Mouse (Mus musculus): ENCODE data around the gene Rit1.
"Not testable (repeated sequence)": the region's sequence is repeated elsewhere in the genome, so short reads cannot be mapped to it uniquely, and the experiment has no call there.

Rit1 gene

GRCm38 (mm10) chr3:88738641-88739040, 22.0 kb downstream of the Rit1 start:
- peak; percentile 85 for DNase-seq (ENCODE audit: low read depth, low spot score)

- DNase-seq (ENCODE audit: low read depth, low spot score), result no peak
These were observed 23.5 kb downstream of the Rit1 start for GRCm38 (mm10) chr3:88740147-88740546.

GRCm38 (mm10) chr3:88745534-88745933, 28.9 kb downstream of the Rit1 start:
- no peak for DNase-seq (ENCODE audit: low read depth, low spot score)

- peak; percentile 15 for DNase-seq (ENCODE audit: low read depth, low spot score)
These were observed 29.7 kb downstream of the Rit1 start for GRCm38 (mm10) chr3:88746139-88746870.

GRCm38 (mm10) chr3:88746871-88747231, 30.2 kb downstream of the Rit1 start:
- peak; percentile 51 for DNase-seq (ENCODE audit: low read depth, low spot score)

GRCm38 (mm10) chr3:88754283-88754682, 37.6 kb downstream of the Rit1 start:
- peak; percentile 81 for DNase-seq (ENCODE audit: low read depth, low spot score)

- peak; percentile 61 for DNase-seq (ENCODE audit: low read depth, low spot score)
These were observed 38.9 kb downstream of the Rit1 start for GRCm38 (mm10) chr3:88755541-88755940.

- no peak for DNase-seq (ENCODE audit: low read depth, low spot score)
These were observed 39.6 kb downstream of the Rit1 start for GRCm38 (mm10) chr3:88756276-88756675.

- no peak for DNase-seq (ENCODE audit: low read depth, low spot score)
These were observed 41.4 kb downstream of the Rit1 start for GRCm38 (mm10) chr3:88758045-88758500.

- DNase-seq (ENCODE audit: low read depth, low spot score), result peak; percentile 65
These were observed 45.0 kb downstream of the Rit1 start for GRCm38 (mm10) chr3:88761619-88762018.

GRCm38 (mm10) chr3:88762401-88762831, 45.8 kb downstream of the Rit1 start:
- peak; percentile 18 for DNase-seq (ENCODE audit: low read depth, low spot score)

- DNase-seq (ENCODE audit: low read depth, low spot score), result peak; percentile 35
These were observed 54.7 kb downstream of the Rit1 start for GRCm38 (mm10) chr3:88771189-88771940.

- not testable (repeated sequence) for DNase-seq (ENCODE audit: low read depth, low spot score)
These were observed 55.3 kb downstream of the Rit1 start for GRCm38 (mm10) chr3:88771941-88772280.

GRCm38 (mm10) chr3:88772399-88772798, 55.8 kb downstream of the Rit1 start:
- DNase-seq (ENCODE audit: low read depth, low spot score), result peak; percentile 87

GRCm38 (mm10) chr3:88773163-88773562, 56.5 kb downstream of the Rit1 start:
- not testable (repeated sequence) for DNase-seq (ENCODE audit: low read depth, low spot score)

GRCm38 (mm10) chr3:88774939-88775841, 58.6 kb downstream of the Rit1 start, which contains the start of gene Syt11:
Gene Syt11 (minus strand): TSS chr3:88775164.
- DNase-seq (ENCODE audit: low read depth, low spot score), result not testable (repeated sequence)
